Mouse (Mus musculus): Measurements from ENCODE around the gene Arhgap15.

DNA sequence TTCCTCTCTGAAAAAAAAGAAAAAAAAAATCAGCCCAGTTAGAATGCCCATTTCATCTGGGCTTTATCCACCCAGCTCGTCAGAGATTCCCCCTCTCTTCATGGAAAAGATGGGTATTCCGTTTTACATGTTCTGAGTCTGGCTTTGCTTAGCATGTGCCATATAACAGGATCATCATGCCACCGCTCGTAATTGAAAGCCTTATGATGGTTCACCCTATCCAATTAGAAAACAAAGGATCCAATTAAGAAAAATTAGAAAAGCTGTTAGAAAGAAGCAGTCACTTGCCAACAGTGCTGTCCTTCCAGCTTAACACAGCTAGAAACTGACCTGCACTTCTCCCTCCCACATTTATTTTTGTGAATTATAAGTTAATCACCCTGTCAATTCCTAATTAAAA is 640.9 kb downstream of the Arhgap15 start:
- no peak for TF ChIP-seq POLR2A (IDR thresholded peaks at IDR 0.05; ENCODE audit: control insufficient read depth, extremely low read depth, insufficient read depth, low read length, poor library complexity)
- TF ChIP-seq CTCF (IDR thresholded peaks at IDR 0.05; ENCODE audit: borderline replicate concordance, control insufficient read depth, extremely low read depth, insufficient read depth, low read length, poor library complexity), result no peak
